Mouse (Mus musculus): ENCODE results near the gene Try4. TPM values are rescaled to one million over a fixed set of nuclear protein-coding genes. Genes with fewer than 3 reads are reported as not detected.
"Not testable (repeated sequence)": the region's sequence is repeated elsewhere in the genome, so short reads cannot be mapped to it uniquely, and the experiment has no call there.

Gene Try4
- polyA plus RNA-seq (2016; fragmentation: Nextera tagmentation; extraction: Ambion mirVana) = not detected in 2 replicates

DNA sequence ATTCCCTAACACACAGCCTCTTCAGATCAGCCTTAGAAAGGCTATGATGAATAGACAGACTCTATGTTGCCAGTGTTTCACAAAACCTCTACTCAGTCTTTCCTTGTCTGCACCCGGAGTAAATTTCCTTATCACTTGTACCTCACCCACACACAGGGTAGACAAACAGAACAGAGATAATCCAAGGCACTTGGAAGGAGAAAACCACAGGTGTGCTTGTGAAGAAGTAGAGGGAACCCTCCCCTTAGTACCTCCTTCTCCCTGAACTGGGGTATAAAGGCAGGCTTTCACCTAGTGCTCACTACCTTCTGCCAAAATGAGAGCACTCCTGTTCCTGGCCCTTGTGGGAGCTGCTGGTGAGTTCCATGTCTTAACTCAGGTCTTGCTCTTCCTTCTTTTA, at the start of gene Try4:
Gene Try4, plus strand, starts transcription at position 301 of the 400 bp plus-strand sequence.
- no peaks in the 10 kb centered on the region for H3K36me3 ChIP-seq
- H3K4me1 ChIP-seq = no peaks in the 10 kb centered on the region
- no peak within 1 kb of the TSS for H3K4me3 ChIP-seq
- DNase-seq (ENCODE audit: low spot score) = no peak
- H3K27ac ChIP-seq = no peak within 1 kb of the TSS
- 60% methylated on average over 1 of the region's 1 CpGs for WGBS
- H3K27me3 ChIP-seq (ENCODE audit: insufficient read depth, poor library complexity, severe bottlenecking) = no peaks in the 10 kb centered on the region
- H3K9me3 ChIP-seq = no peaks in the 10 kb centered on the region

DNA sequence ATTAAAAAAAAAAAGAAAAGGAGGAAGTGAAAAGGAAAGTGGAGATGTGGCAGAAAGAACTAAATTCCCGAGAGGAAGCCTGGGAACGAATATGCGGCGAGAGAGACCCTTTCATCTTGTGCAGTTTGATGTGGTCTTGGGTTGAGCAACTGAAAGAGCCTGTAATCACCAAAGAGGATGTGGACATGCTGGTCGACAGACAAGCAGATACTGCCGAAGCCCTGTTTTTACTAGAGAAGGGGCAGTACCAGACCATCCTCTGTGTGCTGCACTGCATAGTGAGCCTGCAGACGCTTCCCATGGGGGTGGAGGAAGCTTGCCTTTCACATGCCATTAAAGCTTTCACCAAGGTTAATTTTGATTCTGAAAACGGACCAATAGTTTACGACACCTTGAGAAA, 48.8 kb upstream of the Try4 start:
- not testable (repeated sequence) for H3K27ac ChIP-seq; H3K36me3 ChIP-seq; DNase-seq (ENCODE audit: low spot score); H3K4me3 ChIP-seq; H3K9me3 ChIP-seq; H3K27me3 ChIP-seq (ENCODE audit: insufficient read depth, poor library complexity, severe bottlenecking); H3K4me1 ChIP-seq
- 75% methylated on average over 9 of the region's 9 CpGs for WGBS

DNA sequence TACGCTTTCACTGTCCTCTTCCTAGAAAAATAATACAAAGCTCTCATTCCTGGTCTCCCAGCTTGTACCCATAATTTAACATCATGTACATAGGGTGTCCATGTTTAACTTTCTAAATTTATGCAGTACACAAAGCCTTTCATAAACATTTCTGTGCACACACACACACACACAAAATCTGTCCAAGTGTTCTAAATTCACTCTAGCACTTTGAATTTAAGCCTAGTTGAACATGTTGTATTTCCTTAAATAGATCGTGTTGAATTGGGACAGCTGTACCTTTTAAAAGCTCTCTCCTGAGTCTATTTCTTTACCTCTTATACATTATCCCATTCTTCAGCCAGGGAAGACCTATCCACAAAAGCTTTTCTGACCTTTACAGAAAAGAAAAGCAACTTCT, 45.6 kb upstream of the Try4 start:
- Histone ChIP-seq H3K9me3 (no peaks in the 10 kb centered on the region), H3K27ac (no peak overlapping the region), H3K4me1 (no peaks in the 10 kb centered on the region), H3K36me3 (no peaks in the 10 kb centered on the region), H3K4me3 (no peak overlapping the region), H3K27me3 (ENCODE audit: insufficient read depth, poor library complexity, severe bottlenecking) (no peaks in the 10 kb centered on the region)
- DNase-seq (ENCODE audit: low spot score) = no peak
- 82% methylated on average over 2 of the region's 2 CpGs for WGBS

DNA sequence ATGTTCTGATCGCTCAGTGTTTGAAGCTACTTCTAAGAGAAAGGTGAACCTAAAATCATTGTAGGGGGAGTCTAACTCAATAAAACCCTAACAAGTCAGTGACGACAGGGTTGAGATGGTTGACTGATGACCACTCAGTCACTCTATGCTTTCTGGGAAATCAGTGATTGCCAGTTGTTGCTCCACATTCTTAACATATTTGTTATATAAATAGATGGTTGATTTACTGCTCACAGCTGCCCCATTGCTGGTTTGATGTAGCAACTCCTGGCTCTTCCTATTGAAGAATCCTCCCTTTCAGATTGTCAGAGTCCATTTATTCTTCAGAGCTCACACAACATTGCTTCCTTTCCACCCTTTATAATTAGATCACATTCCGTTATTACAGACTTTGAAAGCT, 44.6 kb upstream of the Try4 start:
- no peak for DNase-seq (ENCODE audit: low spot score)
- Histone ChIP-seq H3K27ac (no peak overlapping the region), H3K4me3 (no peak overlapping the region), H3K36me3 (no peaks in the 10 kb centered on the region), H3K4me1 (no peaks in the 10 kb centered on the region), H3K9me3 (no peaks in the 10 kb centered on the region), H3K27me3 (ENCODE audit: insufficient read depth, poor library complexity, severe bottlenecking) (no peaks in the 10 kb centered on the region)
- WGBS = 65% methylated on average over 3 of the region's 3 CpGs

DNA sequence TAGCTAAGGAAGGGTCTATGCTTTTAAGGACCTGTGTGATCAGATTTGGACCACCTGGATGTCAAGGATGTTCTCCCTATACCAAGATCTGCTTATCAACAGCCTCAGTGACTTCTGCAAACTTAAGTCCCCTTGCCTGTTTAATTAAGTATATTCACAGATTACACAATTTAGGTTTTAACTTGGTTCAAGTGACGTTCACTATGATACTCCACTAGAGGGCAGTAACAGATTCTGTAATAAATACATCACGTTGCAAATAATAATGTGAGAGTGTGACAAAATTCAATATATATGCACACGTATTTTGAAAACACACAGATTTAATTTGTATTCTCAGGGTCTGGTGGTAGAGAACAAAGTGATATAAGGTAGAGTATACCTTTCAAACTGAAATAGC, 39.3 kb upstream of the Try4 start:
- H3K4me1 ChIP-seq = no peaks in the 10 kb centered on the region
- no peak overlapping the region for H3K27ac ChIP-seq
- H3K9me3 ChIP-seq = no peaks in the 10 kb centered on the region
- H3K36me3 ChIP-seq = no peaks in the 10 kb centered on the region
- H3K4me3 ChIP-seq = no peak overlapping the region
- no peaks in the 10 kb centered on the region for H3K27me3 ChIP-seq (ENCODE audit: insufficient read depth, poor library complexity, severe bottlenecking)
- DNase-seq (ENCODE audit: low spot score) = no peak
- WGBS = 40% methylated on average over 3 of the region's 3 CpGs

DNA sequence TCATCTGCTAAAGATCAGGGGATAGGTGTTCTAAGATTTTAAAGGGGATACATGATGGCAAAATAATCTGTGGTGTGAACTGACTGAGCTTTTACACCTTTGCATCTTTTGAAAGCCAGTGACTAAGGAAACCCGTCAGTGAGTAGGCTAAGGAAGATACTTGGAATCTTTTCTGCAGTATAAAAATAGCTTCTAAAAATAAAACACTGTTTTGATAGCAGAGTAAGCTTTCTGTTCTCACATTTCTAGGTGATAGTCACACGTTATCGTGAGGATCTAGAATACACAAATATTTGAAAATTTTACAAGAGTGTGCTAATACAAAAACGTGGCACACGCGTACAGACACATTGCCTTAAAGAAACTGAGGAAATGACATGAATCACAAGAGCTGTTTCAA, 35.9 kb upstream of the Try4 start:
- DNase-seq (ENCODE audit: low spot score) = no peak
- Histone ChIP-seq H3K4me1 (no peaks in the 10 kb centered on the region), H3K36me3 (no peaks in the 10 kb centered on the region), H3K4me3 (no peak overlapping the region), H3K9me3 (no peaks in the 10 kb centered on the region), H3K27me3 (ENCODE audit: insufficient read depth, poor library complexity, severe bottlenecking) (no peaks in the 10 kb centered on the region), H3K27ac (no peak overlapping the region)
- 79% methylated on average over 6 of the region's 6 CpGs for WGBS

DNA sequence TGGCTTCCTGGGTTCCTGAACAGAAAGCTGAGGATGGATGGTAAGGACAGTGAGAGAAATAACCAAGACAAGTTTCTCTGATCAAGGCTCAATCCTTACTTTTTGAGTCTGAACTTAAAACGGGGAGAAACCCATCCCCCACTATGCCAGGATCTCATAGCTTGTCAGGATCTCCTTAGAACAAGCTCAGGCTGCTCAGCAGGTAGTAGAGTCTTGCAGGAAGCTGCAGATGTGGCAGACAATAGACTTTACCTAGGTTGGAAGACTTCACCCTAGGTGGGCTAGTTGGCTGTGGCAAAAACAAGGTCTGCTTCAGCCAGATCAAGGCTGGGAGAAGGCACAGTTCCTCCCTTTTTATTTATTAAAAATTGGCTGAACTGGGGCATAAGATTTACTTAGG, 3.8 kb upstream of the Try4 start:
- no peaks in the 10 kb centered on the region for H3K36me3 ChIP-seq
- no peak for DNase-seq (ENCODE audit: low spot score)
- no peak overlapping the region for H3K4me3 ChIP-seq
- no peaks in the 10 kb centered on the region for H3K27me3 ChIP-seq (ENCODE audit: insufficient read depth, poor library complexity, severe bottlenecking)
- H3K9me3 ChIP-seq = no peaks in the 10 kb centered on the region
- no peak overlapping the region for H3K27ac ChIP-seq
- no peaks in the 10 kb centered on the region for H3K4me1 ChIP-seq
- WGBS = 21% methylated on average over 1 of the region's 1 CpGs

DNA sequence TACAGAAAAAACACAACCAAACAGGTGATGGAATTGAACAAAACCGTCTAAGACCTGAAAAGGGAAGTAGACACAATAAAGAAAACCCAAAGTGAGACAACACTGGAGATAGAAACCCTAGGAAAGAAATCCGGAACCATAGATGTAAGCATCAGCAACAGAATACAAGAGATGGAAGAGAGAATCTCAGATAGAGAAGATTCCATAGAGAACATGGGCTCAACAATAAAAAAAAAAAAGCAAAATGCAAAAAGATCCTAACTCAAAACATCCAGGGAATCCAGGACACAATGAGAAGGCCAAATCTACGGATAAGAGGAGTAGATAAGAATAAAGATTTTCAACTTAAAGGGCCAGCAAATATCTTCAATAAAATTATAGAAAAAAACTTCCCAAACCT, 14.7 kb downstream of the Try4 start, which contains the start of gene Try5:
Gene Try5, minus strand, starts transcription at position 101 of the 400 bp plus-strand sequence.
- WGBS = 65% methylated on average over 3 of the region's 3 CpGs
- DNase-seq (ENCODE audit: low spot score); H3K27me3 ChIP-seq (ENCODE audit: insufficient read depth, poor library complexity, severe bottlenecking); H3K36me3 ChIP-seq; H3K4me3 ChIP-seq; H3K4me1 ChIP-seq; H3K9me3 ChIP-seq; H3K27ac ChIP-seq: not testable (repeated sequence)

DNA sequence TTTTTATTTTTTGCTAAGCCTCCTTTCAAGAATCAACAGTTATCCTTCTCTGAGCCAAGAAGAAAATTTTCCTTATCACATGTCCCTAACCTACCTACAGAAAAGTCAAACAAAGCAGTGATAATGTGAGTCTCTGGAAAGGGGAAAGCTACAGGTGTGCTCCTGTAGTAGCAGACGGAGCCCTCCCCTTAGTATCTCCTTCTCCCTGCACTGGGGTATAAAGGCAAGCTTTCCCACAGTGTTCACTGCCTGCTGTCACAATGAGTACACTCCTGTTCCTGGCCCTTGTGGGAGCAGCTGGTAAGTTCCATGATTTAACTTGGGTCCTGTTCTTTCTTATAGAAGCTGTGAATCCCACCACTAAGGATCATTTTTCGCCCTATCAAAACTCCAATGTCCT, 51.9 kb downstream of the Try4 start, which contains the start of gene Try10:
Gene Try10, plus strand, starts transcription at position 174 of the 400 bp plus-strand sequence.
- DNase-seq (ENCODE audit: low spot score) = no peak
- Histone ChIP-seq H3K27ac (no peak within 1 kb of the TSS), H3K36me3 (no peaks in the 10 kb centered on the region), H3K4me3 (no peak within 1 kb of the TSS), H3K4me1 (no peaks in the 10 kb centered on the region), H3K27me3 (ENCODE audit: insufficient read depth, poor library complexity, severe bottlenecking) (no peaks in the 10 kb centered on the region), H3K9me3 (no peaks in the 10 kb centered on the region)
- 80% methylated on average over 2 of the region's 2 CpGs for WGBS

Other genes starting within 250 kb of the Try4 start
- gene Try5, start 14.6 kb downstream of the Try4 start, polyA plus RNA-seq (2016; fragmentation: Nextera tagmentation; extraction: Ambion mirVana) = not detected in 2 replicates
- not detected in 2 replicates for gene Try10, start 51.8 kb downstream of the Try4 start, polyA plus RNA-seq (2016; fragmentation: Nextera tagmentation; extraction: Ambion mirVana)
- not detected in 2 replicates for gene Prss3, start 75.4 kb downstream of the Try4 start, polyA plus RNA-seq (2016; fragmentation: Nextera tagmentation; extraction: Ambion mirVana)
- gene Gm5771, start 90.1 kb downstream of the Try4 start, polyA plus RNA-seq (2016; fragmentation: Nextera tagmentation; extraction: Ambion mirVana) = not detected in 2 replicates
- gene Gm10334, start 143.9 kb downstream of the Try4 start, polyA plus RNA-seq (2016; fragmentation: Nextera tagmentation; extraction: Ambion mirVana) = not detected in 2 replicates
- gene Prss1, start 156.7 kb downstream of the Try4 start, polyA plus RNA-seq (2016; fragmentation: Nextera tagmentation; extraction: Ambion mirVana) = not detected in 2 replicates
- gene Prss2, start 219.5 kb downstream of the Try4 start, polyA plus RNA-seq (2016; fragmentation: Nextera tagmentation; extraction: Ambion mirVana) = not detected in 2 replicates